Mouse (Mus musculus) cerebellum, adult 8-10 months (tissue): Measurements from ENCODE around the gene Creld2.
A peak's percentile ranks its signal among the peaks of the same experiment; 100 is the strongest.
"Not testable (repeated sequence)": the region's sequence is repeated elsewhere in the genome, so short reads cannot be mapped to it uniquely, and the experiment has no call there.

Experiments
- DNase-seq: peaks from one replicate; pipeline ENCODE4 v3.0.0; 2022

Gene Creld2

GRCm38 (mm10) chr15:88819026-88819905 is at the start of gene Creld2, which contains the start of gene Alg12:
Gene Creld2, plus strand, starts transcription at chr15:88819646.
Gene Alg12, minus strand, starts transcription at chr15:88819318.
- peak; percentile 99 for DNase-seq

GRCm38 (mm10) chr15:88774630-88775029 is 44.8 kb upstream of the Creld2 start:
- not testable (repeated sequence) for DNase-seq

GRCm38 (mm10) chr15:88792140-88792850 is 27.2 kb upstream of the Creld2 start:
- DNase-seq, result no peak

- not testable (repeated sequence) for DNase-seq
These were observed 24.7 kb upstream of the Creld2 start for GRCm38 (mm10) chr15:88794729-88795128.

GRCm38 (mm10) chr15:88799950-88800371 is 19.5 kb upstream of the Creld2 start:
- DNase-seq, result no peak

- no peak for DNase-seq
These were observed 18.5 kb upstream of the Creld2 start for GRCm38 (mm10) chr15:88800921-88801354.

GRCm38 (mm10) chr15:88801903-88802302 is 17.5 kb upstream of the Creld2 start:
- DNase-seq, result no peak

GRCm38 (mm10) chr15:88802348-88802747 is 17.1 kb upstream of the Creld2 start:
- no peak for DNase-seq

GRCm38 (mm10) chr15:88808121-88808520 is 11.3 kb upstream of the Creld2 start:
- DNase-seq, result no peak

- no peak for DNase-seq
These were observed 9.1 kb upstream of the Creld2 start for GRCm38 (mm10) chr15:88810369-88810768.

GRCm38 (mm10) chr15:88813262-88813661 is 6.2 kb upstream of the Creld2 start:
- no peak for DNase-seq

- not testable (repeated sequence) for DNase-seq
These were observed 5.6 kb upstream of the Creld2 start for GRCm38 (mm10) chr15:88813873-88814272.

- DNase-seq, result no peak
These were observed 4.9 kb upstream of the Creld2 start for GRCm38 (mm10) chr15:88814411-88815047.

- no peak for DNase-seq
These were observed 4.2 kb upstream of the Creld2 start for GRCm38 (mm10) chr15:88815196-88815700.

GRCm38 (mm10) chr15:88819906-88820303 is 459 bp downstream of the Creld2 start:
- no peak for DNase-seq

- DNase-seq, result peak; percentile 10
These were observed 2.0 kb downstream of the Creld2 start for GRCm38 (mm10) chr15:88821403-88821802.

GRCm38 (mm10) chr15:88822513-88822912 is 3.1 kb downstream of the Creld2 start:
- DNase-seq, result peak; percentile 6

- no peak for DNase-seq
These were observed 3.9 kb downstream of the Creld2 start for GRCm38 (mm10) chr15:88823376-88823775.

- DNase-seq, result no peak
These were observed 8.0 kb downstream of the Creld2 start for GRCm38 (mm10) chr15:88827466-88827865.

- peak; percentile 90 for DNase-seq
These were observed 8.7 kb downstream of the Creld2 start for GRCm38 (mm10) chr15:88827991-88828799.

- peak; percentile 95 for DNase-seq
These were observed 9.6 kb downstream of the Creld2 start for GRCm38 (mm10) chr15:88828800-88829705.
